Mouse (Mus musculus) hematopoietic stem cell, adult 5-6 weeks (primary cell): ENCODE results near the gene Pde1c. TPM values are rescaled to one million over a fixed set of nuclear protein-coding genes. Genes with fewer than 3 reads are reported as not detected.

Experiments used
- ATAC-seq, 2 experiments: fragments of 125-278 bp in 1 of 2; replicated peaks in 1 of 2; 2 replicates each; pipeline ENCODE4 v1.8.0; 2016 to 2017; ENCODE audit warnings: inconsistent platforms in 2 of 2, mild to moderate bottlenecking in 2 of 2, moderate number of reproducible peaks in 2 of 2, low read depth in 1 of 2, moderate TSS enrichment in 1 of 2; ENCODE audit not compliant: low FRiP score in 2 of 2, poor library complexity in 2 of 2, severe bottlenecking in 2 of 2, insufficient read depth in 1 of 2, low TSS enrichment in 1 of 2
- total RNA-seq: library from RNA; stranded (forward); fragments of 172-1452, 232-1000 nt; gene quantifications from 2 replicates; pipeline ENCODE4 v1.2.3, GENCODE M21; 2017

Pde1c gene
- total RNA-seq, 1 experiment from 2014 or later: 1.4 TPM

DNA sequence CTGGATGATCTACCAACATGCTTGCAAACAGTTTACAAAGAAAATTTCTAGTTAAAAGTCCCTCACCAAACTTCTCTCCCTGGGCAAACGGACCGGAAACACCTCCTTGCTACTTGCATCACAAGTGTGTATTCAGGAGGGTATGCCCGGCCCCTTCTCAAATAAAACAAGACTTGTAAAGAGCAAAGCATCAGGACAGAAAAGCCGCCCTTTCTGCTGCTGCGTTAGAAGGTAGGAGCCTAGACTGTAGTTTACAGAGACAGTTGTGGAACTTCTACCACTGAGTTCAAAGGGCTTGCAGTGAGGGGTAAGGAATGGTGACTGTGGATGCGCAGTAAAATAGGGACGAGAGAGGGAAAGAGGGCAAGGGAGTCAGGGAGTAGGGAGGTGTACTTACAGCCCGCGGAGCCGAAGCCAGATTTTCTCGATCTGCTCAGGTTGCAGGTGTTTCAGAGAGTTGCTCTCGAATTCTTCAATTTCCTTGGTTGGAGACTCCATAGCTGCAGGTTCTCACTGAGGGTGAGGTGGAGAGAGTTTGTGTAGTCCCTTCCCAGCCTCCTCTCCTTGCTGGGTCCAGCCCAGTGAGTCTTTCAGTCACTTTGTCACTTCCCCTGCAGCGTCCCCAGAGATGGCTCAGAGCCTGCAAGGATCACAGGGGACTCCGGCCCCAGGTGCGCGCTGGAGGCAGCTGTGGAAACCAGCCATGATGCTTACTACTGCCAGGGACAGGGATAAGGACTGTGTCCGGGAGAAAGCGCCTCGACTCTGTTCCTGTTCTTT lies 207.4 kb downstream of the Pde1c start:
- ATAC-seq: peak; percentile 42 to 55; a peak in 3 of 4 replicates

DNA sequence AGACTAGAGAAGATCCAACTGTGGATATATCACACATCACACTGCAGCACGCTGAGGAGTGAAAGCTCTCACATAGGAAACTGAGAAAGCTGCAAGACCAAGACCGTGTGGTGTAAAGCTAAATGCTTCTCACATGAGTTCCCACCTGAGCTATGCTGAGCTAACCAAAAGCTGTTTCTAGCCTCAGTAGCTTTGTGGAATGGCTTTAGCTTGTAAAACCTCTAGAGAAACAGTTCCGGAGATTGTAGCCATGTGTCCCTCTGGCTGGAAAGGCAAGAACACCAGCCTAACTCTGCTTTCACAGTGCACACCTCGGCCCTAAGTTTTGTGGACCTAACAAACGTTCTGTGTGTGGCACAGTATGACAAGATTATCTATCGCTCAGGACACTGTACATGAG lies 208.8 kb downstream of the Pde1c start:
- no peak for ATAC-seq

DNA sequence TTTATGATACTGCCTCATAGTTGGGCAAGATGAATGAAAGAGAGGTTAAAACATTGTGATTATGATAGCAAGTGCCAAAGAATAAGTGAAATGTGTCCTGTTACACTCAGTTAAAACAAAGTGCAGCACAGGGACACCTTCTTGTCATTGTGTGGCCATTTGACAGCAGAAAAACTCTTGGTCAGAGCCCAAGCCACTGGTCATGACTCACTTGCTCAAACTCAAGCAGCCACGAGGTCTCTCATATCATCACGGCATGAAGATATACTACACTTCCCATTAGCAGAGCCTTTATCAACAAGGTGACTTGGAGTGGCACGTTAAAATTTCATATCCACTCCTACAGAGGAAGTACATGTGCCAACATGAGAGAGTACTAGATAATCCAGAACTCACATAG lies 209.8 kb downstream of the Pde1c start:
- ATAC-seq: no peak

DNA sequence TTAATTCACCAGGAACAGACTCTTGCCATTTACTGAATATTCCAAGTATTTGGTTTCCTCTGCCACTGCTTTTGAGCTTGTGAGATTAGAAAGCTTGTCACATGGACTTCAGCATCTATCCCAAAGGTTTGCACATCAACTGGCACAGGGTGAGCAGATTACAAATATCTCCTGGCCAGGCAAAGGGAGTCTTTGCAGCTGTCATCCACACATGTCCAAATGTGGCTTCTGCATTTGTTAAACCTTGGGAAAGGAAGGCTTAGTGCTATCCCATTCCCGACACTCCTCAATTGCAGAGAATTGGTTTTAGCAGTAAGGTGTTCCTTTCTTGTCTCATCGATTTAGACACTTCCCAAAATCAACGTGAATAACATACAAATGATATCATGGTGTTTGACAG lies 221.7 kb downstream of the Pde1c start:
- no peak for ATAC-seq

DNA sequence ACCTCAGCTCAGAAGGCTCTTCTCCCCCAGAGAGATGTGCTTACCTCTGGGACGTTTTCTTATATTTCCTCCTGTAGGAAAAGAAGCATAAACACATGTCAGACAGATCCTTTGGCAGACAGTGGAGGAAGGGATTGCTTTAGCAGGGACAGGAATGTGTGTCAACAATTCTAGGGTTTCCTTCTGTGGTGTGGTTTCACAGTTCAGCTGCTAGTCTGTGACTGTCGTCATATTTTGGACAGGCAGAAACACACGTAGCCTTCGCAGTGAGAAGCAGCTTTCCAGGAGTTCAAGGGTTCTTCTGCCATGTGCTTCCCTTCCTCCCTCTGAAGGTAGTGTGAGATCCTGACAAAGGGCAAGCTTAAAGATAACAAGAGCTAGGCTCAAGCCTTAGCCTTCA lies 223.8 kb downstream of the Pde1c start:
- ATAC-seq: no peak

DNA sequence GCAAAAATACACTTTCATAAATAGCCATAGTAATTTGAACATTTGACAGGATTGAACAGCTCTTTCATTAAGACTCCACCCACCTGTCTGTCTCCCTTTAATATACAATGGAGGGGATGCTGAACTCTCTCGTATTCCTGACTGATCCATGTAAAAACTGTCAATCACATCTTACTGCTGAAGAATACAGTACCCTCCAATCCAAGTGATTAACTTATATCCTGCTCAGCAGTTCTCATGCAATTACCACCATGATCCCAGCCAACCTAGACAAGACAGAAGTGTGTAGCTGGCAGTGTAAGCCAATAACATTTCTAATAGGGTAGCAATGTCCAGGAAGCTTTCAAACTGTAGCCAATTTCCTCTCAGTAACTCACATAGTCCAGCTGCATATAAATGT lies 226.9 kb downstream of the Pde1c start:
- no peak for ATAC-seq

DNA sequence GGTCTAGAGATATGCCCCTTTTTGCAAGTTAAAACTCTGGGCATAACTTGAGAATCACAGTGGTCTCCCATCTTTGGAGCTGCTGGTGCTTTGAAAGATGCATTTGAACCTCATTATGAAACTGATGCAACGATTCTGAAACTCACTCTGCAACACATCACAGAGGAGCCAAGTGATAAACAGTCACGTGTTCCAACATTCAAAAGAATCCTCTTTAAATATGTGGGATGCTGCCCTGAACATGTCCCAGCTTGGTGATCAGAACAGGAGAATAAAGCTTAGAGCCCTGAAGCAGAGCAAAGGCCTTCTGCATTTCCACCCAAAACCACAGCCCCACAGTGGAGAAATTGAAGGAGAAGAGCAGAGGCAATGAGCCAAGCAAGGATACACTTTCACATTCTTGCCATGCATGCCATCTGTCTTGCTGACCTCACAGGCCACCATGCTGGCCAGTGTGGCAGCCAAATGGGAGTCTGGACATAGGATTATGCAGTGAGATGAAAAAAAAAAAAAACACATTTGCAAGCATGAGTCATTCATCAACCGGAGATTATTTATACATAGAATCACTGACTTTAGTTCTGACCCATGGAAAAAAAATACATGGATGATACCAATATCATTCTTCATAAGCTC lies 233.0 kb downstream of the Pde1c start:
- ATAC-seq: no peak

DNA sequence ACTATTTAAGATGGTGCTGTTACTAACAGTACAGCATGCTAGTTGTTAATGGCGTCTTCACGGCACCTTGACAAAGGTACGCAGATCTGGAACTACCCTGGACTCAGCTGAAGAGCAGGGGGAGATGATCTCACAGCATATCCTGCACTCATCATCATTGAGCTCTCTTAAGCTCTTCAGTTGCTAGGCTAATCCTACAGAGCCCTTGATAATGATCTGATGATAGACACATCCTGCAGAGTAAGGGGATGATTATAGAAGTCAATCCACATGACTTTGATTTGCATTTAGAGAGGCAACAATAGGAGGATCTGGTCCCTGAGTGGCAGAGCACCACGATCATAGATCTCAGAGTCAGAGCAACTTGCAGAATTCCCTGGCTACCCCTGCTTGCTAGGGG lies 236.8 kb downstream of the Pde1c start:
- ATAC-seq: no peak

DNA sequence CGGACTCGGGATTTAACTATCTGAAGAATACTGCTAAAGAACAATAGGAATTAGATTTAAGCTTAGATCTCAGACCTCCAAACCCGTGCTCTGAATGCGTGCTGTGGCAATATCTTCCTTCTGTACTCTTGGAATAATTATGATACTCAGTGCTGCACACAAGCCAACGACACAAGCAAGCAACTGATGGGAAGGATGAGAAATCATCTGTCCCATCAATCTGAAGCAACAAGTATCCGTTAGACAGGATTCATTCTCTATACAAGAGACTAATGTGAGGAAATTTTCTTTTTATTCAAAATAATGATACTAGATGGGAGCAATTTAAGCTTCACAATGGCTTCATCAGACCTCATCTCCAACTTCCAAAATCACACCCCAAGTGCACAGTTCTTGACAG lies 237.5 kb downstream of the Pde1c start:
- no peak for ATAC-seq

DNA sequence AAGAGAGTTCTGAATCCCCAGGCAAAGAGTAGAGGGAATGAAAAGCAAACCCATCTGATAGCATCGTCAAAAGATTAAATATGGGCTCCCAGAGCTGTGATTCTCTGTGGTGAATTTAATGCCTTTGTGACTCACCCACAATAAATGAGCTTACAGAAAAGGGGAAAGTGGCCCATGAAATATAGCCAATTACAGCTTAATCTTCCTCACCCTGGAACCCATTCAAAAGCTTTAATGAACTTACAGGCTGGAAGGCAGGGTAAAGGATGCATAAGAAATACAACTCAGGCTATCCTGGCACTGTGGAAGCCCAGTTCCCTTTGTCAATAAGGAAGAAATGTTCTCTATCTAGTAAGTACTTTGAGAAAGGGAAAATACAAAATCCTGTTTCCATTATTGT lies 240.8 kb downstream of the Pde1c start:
- ATAC-seq: no peak

DNA sequence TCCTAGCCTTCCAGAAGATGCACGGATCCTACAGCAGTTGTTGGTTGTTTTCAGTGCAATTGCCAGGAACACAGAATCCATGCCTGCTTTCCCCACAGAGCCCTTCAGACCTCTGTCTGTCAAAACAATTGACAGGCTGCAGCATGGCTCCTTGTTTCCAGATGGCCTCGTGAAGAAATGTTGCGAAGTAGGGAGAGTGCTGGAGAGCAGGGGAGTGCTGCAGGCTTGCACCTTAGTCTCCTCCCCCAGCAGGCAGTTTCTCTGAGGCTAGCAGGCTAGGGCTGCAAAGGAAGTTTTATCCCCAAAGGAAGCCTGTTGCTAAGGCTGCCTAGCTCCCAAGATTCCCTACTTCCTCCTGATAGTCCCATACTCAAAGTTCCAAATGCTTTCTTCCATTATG lies 246.1 kb downstream of the Pde1c start:
- ATAC-seq: no peak

DNA sequence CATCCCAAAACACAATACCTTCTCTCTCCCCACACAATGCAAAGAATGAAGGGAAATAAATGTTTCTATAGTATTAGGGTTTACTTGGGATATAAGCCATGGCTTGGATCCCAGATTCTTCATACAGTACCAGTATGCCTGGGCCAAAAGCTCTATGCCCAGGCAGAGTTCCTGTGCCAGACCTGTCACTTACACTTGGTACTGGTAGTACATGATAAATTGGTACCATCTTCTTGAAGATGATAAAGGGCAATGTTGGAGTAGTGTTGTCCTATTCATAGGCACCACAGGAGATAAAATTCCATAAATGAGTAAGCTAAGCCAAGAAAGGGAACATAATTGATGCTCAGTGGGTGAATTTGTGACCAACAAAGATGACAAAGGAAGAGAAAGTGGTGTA lies 258.6 kb downstream of the Pde1c start:
- ATAC-seq: no peak

DNA sequence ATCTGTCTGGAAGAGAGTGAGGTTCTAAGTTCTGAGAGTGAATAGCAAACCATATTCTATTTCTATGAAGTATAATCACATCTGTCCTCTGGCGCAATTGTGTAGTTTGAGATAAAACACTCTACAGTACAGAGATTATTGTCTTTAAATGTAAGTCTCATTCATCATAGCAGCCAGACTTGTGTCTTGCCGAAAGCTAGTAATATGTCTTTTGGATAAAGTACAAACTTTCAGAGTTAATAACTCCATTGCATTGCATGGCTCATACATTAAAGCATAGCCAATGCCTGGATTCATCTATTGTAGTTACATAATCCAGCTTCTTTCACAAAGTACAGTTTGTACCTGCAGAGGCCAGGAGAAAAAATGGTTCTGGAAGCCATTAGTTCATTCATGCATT lies 262.8 kb downstream of the Pde1c start:
- no peak for ATAC-seq

DNA sequence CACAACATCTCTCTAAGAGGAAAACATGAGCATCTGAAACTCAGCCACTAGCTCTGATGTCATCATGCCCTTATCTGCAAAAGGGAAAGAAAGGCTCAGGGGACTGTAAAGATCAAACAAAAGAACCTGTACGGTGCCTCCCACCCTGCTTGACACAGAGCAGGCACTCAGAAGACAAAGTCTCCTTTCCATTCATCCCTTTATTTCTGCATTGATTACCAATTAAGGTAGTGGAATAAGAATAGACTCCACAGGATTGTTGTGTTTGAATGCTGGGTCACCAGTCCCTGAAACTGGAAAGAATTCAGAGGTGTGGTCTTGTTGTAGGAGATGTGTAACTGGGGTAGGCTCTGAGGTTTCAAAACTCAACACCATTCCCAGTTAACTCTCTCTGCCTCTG lies 276.7 kb downstream of the Pde1c start:
- ATAC-seq: no peak

DNA sequence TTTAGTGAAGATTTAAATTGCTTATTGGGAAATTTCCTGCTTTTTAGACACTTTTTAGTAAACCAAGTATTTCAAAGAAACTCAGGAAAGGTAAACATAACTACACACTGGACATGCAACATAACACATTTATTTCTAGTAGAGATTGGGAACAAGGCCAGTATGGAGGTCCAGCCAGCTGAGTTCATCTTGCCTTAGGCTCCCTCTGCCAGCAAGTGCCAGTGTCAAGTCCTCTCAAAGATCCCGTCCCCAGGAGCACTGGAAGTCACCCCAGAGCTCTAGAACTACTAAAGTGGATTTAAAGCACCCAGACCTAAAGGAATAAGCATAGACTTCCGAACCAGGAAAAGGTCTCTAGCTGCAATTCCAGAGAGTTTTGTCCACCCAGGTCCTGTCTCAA lies 279.6 kb downstream of the Pde1c start:
- no peak for ATAC-seq

DNA sequence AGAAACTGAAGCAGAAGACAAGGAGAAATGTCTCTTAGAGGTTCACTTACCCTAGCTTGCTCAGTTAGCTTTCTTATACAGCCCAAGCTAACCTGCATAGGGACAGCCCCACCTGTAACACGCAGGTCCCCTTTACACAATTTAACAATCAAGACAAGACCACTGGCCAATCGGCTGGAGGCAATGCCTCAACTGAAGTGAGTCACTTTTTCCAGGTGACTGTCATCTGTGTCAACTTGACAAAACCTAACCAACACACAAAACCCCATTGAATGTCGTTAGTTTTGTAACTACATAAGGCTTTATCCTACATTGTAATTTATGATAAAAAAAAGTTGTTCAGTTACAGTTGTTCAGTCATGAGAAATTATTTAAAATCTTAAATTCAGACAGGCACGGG lies 284.1 kb downstream of the Pde1c start:
- no peak for ATAC-seq

DNA sequence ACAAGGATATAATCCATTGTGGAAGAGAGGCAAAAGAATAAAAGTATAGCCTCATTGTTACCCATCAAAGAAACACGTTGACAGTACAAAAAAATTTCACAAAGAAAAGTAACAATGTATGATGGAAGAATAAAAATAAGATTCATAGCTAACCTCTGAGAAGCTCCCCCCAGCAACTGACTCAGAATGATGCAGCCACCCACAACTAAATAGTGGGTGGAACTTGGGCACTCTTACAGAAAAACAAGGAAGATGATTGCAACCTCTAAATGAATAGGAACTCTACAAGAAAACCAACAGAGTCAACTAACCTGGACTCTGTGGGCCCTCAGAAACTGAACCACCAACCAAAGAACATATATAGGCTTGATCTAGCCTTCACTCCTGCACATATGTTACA lies 293.4 kb downstream of the Pde1c start:
- no peak for ATAC-seq

DNA sequence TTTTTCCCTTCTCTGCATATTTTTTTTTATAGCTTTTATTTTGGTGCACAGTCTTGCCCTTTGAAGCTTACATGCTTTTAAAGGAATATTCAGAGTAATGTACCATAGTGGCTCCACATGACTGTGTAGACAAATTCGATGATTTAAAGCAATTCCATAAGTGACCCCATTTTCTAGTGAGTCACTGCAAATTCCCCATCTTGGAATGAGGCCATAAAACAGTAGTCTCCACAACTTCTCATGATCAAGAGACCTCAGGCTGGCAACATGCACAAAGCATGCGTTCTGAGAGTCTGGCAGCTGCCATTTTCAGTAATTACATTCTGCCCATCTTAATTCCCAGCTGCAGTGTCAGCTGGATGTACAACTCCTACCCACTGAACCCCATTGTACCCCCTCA lies 297.2 kb downstream of the Pde1c start:
- no peak for ATAC-seq

DNA sequence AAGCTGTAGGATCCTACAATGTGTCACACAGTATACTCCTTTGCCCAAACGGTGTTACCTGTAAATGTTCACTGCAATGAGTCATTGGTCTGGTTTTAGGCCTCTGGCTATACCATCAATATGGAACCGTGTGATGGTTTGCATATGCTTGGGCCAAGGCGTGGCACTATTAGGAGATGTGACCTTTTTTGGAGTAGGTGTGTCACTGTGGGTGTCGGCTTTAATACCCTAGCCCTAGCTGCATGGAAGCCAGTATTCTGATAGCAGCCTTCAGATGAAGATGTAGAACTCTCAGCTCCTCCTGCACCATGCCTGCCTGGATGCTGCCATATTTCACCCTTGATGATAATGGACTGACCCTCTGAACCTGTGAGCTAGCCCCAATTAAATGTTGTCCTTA lies 304.4 kb downstream of the Pde1c start:
- no peak for ATAC-seq
